Mouse (Mus musculus) limb, embryonic 14.5 days (tissue): ENCODE measurements around the gene Krt36. TPM values are rescaled to one million over a fixed set of nuclear protein-coding genes. Genes with fewer than 3 reads are reported as not detected.

Source experiments
- ATAC-seq: fragments of 200-750 bp; cut with Nextera tagmentation; 2 replicates; pipeline ENCODE4 v1.8.0; 2017; ENCODE audit warnings: low read depth, moderate number of reproducible peaks, moderate TSS enrichment; ENCODE audit not compliant: low FRiP score
- DNase-seq: peaks from one replicate; pipeline ENCODE4 v3.0.0-alpha.2; 2015; ENCODE audit warnings: low spot score
- H3K27ac ChIP-seq: fragments of 300-500 bp; sonication (generic); replicated peaks from 2 replicates; pipeline ENCODE4 v1.5.1; 2014; ENCODE audit warnings: low read depth, mild to moderate bottlenecking, low read length, moderate library complexity, mixed read lengths
- H3K27me3 ChIP-seq: fragments of 300-500 bp; sonication (generic); 2 replicates; pipeline ENCODE4 v1.6.1; 2014; ENCODE audit warnings: low read length, mixed read lengths; ENCODE audit not compliant: control insufficient read depth, insufficient read depth
- H3K36me3 ChIP-seq: fragments of 300-500 bp; sonication (generic); 2 replicates; pipeline ENCODE4 v1.6.1; 2014; ENCODE audit warnings: mild to moderate bottlenecking, low read length, moderate library complexity, mixed read lengths; ENCODE audit not compliant: control insufficient read depth, insufficient read depth
- H3K4me1 ChIP-seq: fragments of 300-500 bp; sonication (generic); 2 replicates; pipeline ENCODE4 v1.6.1; 2014; ENCODE audit warnings: antibody characterized with exemption, low read length, mixed read lengths; ENCODE audit not compliant: control insufficient read depth, insufficient read depth
- H3K4me2 ChIP-seq: fragments of 300-500 bp; sonication (generic); replicated peaks from 2 replicates; pipeline ENCODE4 v1.6.1; 2014; ENCODE audit warnings: low read depth, mild to moderate bottlenecking, low read length, moderate library complexity; ENCODE audit not compliant: severe bottlenecking
- H3K4me3 ChIP-seq: fragments of 300-500 bp; sonication (generic); replicated peaks from 2 replicates; pipeline ENCODE4 v1.5.1; 2014; ENCODE audit warnings: low read length
- H3K9ac ChIP-seq: fragments of 300-500 bp; sonication (generic); 2 replicates; pipeline ENCODE4 v1.6.1; 2014; ENCODE audit warnings: mild to moderate bottlenecking, low read depth, low read length, moderate library complexity; ENCODE audit not compliant: severe bottlenecking
- H3K9me3 ChIP-seq: fragments of 300-500 bp; sonication (generic); 2 replicates; pipeline ENCODE4 v1.6.1; 2016; ENCODE audit warnings: low read length; ENCODE audit not compliant: control insufficient read depth
- POLR2A ChIP-seq: fragments of 200-500 bp; IDR thresholded peaks from 2 replicates; pipeline ENCODE4 v1.8.0; 2012; ENCODE audit warnings: inconsistent platforms, mild to moderate bottlenecking, moderate library complexity, borderline replicate concordance; ENCODE audit not compliant: insufficient read depth, insufficient read length; ENCODE audit errors: extremely low read depth
- WGBS: fragments of 180-500 bp; shearing (Covaris S2); extraction: QIAGEN DNeasy Blood & Tissue Kit; methylation state at CpG from one replicate; pipeline ENCODE4 v1.1.7; 2014; 5-methylcytosine and 5-hydroxymethylcytosine counted together
- polyA plus RNA-seq, 2 experiments: library from polyadenylated mRNA; depleted of rRNA in 1 of 2; stranded (reverse) in 1 of 2; unstranded in 1 of 2; fragments of >200 nt; fragmentation: Nextera tagmentation in 1 of 2; extraction: Ambion mirVana in 1 of 2; gene quantifications; 2 replicates each; pipeline versions ENCODE4 v1.2.1 to v1.2.3; 2012 to 2014

Krt36 gene
- polyA plus RNA-seq, 2 experiments: 1.1 to 5.9 TPM

DNA sequence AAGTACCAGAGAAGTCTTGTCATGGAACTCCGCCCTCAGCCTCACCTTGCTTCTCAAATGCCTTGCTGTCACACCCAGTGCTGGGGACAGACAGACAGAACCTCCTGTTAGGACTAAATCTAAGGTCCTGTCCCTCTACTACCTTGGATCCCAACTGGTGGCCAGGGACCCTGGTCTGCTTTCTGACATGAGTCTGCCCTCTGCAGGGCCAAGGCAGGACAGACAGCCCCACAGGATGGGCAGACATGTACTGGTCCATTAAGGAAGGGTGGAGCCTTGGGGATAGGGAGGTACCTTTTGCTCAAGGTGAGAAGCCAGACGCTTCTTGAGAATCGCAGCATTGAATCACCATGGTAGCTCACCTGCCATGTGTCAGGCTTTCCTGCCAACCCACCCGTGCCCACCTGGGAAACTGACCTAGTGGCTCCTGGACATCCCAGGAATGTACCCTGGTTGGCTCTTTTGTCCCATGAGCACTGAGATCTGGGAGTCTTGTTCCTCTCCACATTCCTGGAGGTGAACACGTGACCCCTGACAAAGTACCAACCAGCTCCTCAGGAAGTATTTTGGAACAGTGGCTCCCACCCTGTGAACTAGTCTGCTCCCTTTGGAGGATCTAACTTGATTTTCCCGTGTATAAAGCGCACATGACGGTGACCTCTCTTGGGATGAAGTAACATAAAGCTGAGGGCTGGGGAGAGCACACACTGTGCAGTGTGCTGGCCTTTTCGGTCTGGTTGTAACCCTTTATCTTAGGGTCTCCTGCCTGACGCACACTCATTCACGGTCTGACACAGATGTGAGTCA, 7.7 kb upstream of the Krt36 start:
- 84% methylated on average over 11 of the region's 11 CpGs for WGBS
- Histone ChIP-seq H3K9ac (no peak overlapping the region), H3K36me3 (no peaks in the 10 kb centered on the region), H3K4me2 (no peak overlapping the region), H3K4me1 (no peaks in the 10 kb centered on the region), H3K9me3 (no peaks in the 10 kb centered on the region), H3K27ac (no peak overlapping the region), H3K27me3 (no peaks in the 10 kb centered on the region), H3K4me3 (no peak overlapping the region)
- no peak for ATAC-seq
- no peak for DNase-seq
- no peak for TF ChIP-seq POLR2A

GRCm38 (mm10) chr11:100102693-100103429, 2.6 kb downstream of the Krt36 start:
- no peaks in the 10 kb centered on the region for H3K36me3 ChIP-seq
- TF ChIP-seq POLR2A: no peak
- H3K27ac ChIP-seq: no peak overlapping the region
- ATAC-seq: no peak
- H3K9ac ChIP-seq: no peak overlapping the region
- 58% methylated on average over 15 of the region's 15 CpGs for WGBS
- DNase-seq: peak; percentile 9
- H3K9me3 ChIP-seq: no peaks in the 10 kb centered on the region
- H3K4me2 ChIP-seq: no peak overlapping the region
- no peak overlapping the region for H3K4me3 ChIP-seq
- H3K4me1 ChIP-seq: no peaks in the 10 kb centered on the region
- H3K27me3 ChIP-seq: no peaks in the 10 kb centered on the region

DNA sequence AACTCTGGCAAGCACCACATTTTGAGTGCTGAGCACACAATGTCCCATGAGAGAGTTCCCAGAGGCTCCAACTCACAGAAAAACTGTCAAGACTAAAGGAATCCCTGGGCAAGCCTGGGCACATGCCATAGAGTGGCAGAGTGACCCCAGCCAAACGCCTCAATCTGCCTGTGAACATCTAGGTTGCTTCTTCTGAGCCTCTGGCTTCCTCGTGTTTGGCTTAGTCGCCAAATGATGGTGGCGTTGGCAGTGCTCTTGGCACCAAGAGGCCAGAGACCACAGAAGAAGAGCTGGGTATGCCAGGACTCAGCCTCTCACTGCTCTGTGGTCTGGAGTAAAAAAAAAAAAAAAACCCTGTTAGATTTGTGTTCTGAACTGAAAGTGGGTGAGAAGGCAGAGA, 5.0 kb downstream of the Krt36 start:
- H3K4me2 ChIP-seq: no peak overlapping the region
- no peak overlapping the region for H3K27ac ChIP-seq
- ATAC-seq (no peak), DNase-seq (no peak)
- H3K9ac ChIP-seq: no peak overlapping the region
- no peak overlapping the region for H3K4me3 ChIP-seq
- 0 out of 2 replicates have a peak, but pooled peaks cover 3% of the 10 kb centered on the region for H3K4me1 ChIP-seq
- H3K36me3 ChIP-seq: no peaks in the 10 kb centered on the region
- H3K27me3 ChIP-seq: no peaks in the 10 kb centered on the region
- no peak for TF ChIP-seq POLR2A
- WGBS: 80% methylated on average over 4 of the region's 4 CpGs
- no peaks in the 10 kb centered on the region for H3K9me3 ChIP-seq

- no peak overlapping the region for H3K9ac ChIP-seq
- WGBS: 77% methylated on average over 9 of the region's 9 CpGs
- no peak overlapping the region for H3K4me3 ChIP-seq
- H3K36me3 ChIP-seq: no peaks in the 10 kb centered on the region
- no peak for TF ChIP-seq POLR2A
- H3K9me3 ChIP-seq: no peaks in the 10 kb centered on the region
- no peaks in the 10 kb centered on the region for H3K27me3 ChIP-seq
- 0 out of 2 replicates have a peak, but pooled peaks cover 3% of the 10 kb centered on the region for H3K4me1 ChIP-seq
- DNase-seq (no peak), ATAC-seq (no peak)
- no peak overlapping the region for H3K27ac ChIP-seq
- no peak overlapping the region for H3K4me2 ChIP-seq
These were observed 7.6 kb downstream of the Krt36 start for GRCm38 (mm10) chr11:100097819-100098218.

- no peak within 1 kb of the TSS for H3K9ac ChIP-seq
- TF ChIP-seq POLR2A: no peak
- H3K36me3 ChIP-seq: no peaks in the 10 kb centered on the region
- no peak within 1 kb of the TSS for H3K4me3 ChIP-seq
- H3K9me3 ChIP-seq: no peaks in the 10 kb centered on the region
- H3K4me2 ChIP-seq: no peak within 1 kb of the TSS
- DNase-seq: no peak
- WGBS: 21% methylated on average over 9 of the region's 9 CpGs
- H3K4me1 ChIP-seq: 0 out of 2 replicates have a peak, but pooled peaks cover 3% of the 10 kb centered on the region
- H3K27ac ChIP-seq: no peak within 1 kb of the TSS
- ATAC-seq: no peak
- H3K27me3 ChIP-seq: no peaks in the 10 kb centered on the region
These were observed 9.3 kb downstream of the Krt36 start, which contains the start of gene Krt35 for GRCm38 (mm10) chr11:100096141-100096540. Krt35 (minus strand) TSS chr11:100096241.
